Mouse (Mus musculus) R1 (cell line): Measurements from ENCODE around the gene Tbr1.

Experiments used
- DNase-seq: peaks from one replicate; pipeline ENCODE4 v3.0.0-alpha.2; 2018; ENCODE audit warnings: low read depth, low spot score

Gene Tbr1

GRCm38 (mm10) chr2:61811507-61812421 lies 9.0 kb downstream of the Tbr1 start:
- peak; percentile 50 for DNase-seq

DNA sequence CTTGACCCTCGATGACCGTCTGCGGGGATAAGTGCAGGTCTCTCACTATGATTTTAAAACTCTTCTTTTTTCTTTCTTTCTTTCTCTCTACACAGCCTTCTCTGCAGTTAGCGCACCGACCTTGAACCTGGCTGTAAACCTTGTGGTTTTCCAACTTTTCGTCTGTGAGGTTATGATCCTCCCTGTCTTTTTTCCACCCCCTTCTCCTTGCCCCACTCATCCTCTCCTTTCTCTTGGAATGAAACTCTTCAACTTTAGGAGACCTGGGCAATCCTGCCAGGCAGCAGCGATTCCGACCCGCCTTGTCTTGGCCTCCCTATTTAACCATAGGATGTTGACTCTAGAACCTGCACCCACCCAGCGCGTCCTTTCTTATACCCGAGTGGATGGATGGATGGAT lies 9.8 kb downstream of the Tbr1 start:
- DNase-seq: no peak

DNA sequence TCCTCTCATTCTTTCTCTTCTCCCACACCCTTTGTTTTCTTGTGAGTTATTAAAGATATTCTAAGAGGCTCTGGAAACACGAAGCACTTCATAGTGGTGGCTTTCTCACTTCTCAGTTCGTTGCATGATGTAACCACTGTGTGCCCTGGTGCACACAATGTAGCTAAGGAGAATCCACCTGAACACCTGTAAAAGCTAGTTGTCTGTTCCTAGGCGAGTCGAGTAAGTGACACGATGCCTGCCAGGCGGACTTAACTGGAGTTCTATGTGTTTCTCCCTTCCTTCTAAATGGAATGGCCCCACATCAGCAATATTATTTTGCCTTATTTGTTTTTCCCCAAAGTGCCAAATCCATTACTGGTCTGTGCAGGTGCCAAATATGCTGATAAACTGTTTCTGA lies 10.4 kb downstream of the Tbr1 start:
- no peak for DNase-seq

DNA sequence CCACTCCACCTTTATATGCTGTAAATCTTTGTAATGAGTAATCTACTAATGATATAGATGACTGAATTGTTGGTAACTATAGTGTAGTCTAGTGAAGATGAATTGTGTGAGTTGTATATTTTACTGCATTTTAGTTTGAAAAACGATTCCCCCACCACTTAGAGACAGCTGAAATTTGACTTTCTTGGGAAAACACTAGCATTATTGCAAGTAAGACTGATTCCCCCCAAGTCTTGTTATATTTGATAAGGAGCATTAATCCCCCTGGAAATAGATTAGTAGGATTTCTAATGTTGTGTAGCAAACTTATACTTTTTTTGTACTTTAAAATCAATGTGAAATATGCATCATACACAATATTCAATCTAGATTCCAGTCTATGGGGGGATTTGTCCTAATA lies 10.8 kb downstream of the Tbr1 start:
- DNase-seq: no peak

- DNase-seq: peak; percentile 43
These were observed 12.1 kb downstream of the Tbr1 start for GRCm38 (mm10) chr2:61814548-61815473.

DNA sequence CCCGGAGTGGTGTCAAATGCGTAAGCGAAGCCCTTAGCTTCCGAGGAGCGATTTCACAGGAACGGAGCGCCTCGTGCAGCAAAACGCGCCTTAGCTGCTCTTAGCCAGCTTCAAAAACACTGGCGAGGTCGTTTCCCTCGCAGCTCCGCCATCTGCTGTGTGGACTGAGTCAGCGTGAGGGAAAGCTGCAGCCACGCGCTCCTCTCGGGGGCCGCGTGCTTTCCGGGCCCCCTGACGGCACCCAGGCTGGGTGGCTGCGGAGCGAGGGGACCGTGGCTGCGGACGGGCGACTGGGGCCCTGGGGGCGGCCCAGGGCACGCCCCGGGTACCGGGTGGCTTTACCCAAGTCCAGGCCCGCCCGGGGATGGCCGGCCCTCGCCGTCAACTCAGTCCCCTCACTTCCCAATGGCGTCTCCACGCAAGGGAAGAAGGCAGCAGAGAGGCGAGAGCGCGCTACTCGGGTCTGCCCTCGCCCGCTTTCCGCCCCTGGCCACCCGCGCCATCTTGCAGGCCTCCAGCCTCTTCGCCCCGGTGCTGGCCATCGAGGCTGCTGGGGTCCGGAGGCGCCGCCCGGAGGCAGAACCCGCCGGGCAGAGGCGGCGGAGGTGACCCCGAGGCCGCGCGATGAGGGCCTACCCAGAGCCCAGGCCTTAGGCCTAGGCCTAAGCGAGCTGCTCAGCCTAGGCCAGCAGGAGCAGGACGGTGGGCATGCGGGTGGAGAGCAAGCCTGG lies 13.0 kb downstream of the Tbr1 start:
- DNase-seq: peak; percentile 66

DNA sequence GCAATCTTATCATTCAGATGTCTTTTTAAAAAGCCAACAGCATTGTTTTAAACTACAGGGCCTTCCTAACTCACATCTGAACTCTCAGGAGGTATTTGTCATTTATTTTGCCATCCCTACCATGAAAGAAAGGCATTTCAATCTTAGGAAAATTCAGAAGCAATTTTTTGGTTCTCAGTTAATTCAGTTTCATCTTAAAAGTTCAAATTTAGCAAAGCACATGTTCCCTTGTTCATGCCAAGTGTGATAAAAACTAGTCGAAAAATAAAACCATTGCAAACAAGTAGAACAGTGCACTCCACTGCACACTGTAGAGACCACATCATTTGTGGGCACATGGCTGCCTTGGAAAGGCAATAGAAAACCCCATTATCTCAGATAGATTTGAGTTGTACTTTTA lies 15.5 kb downstream of the Tbr1 start:
- no peak for DNase-seq

DNA sequence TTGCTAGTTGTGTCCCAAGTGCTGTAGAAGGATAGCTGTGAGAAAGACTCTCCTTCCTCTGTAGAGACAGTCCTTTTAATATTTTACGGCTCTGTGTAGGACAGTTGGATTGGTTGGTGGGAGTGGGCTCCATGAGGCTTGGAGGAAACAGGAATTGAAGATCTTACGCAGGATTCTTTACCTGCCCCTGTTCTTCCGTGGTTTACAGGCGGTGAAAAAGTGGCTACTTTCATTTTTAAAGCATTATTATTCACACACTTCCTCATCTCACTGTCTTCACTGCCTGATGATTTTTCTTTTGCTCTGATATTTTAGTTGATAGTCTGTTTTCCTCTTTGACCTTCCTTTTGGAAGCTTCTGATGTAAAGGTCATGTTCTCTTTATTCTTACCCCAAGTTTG lies 17.5 kb downstream of the Tbr1 start:
- no peak for DNase-seq

DNA sequence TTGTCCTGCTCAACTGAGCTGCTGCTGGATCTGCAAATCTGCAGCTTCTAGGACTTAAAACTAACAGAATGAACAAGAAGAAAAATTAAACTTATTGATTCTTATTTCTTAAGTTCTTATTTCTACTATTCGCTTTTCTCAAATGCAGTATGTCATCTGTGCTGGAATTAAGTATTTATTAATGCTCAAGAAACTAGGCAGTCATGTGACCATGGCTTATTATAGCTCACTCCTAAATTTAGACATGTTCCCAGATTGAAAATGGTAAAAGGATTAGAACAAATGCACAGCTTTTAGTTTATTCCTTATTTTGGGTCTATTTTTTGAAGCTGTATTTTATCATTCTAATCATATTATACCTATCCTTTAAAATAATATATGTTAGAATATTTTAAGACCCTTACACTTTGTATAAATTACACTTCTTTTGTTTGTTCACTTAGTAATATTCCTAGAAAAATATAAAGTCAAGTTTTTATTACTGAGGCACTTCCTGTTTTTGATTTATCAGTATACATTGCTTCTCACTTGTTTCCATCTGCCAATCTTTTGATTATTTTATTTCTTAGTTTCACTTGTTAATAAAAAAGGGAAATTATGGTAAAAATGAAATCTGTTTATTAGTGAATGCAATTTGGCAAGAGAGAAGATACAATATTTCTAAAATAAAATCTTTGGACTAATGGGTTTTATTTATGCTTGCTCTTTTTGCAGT lies 20.9 kb downstream of the Tbr1 start:
- no peak for DNase-seq

DNA sequence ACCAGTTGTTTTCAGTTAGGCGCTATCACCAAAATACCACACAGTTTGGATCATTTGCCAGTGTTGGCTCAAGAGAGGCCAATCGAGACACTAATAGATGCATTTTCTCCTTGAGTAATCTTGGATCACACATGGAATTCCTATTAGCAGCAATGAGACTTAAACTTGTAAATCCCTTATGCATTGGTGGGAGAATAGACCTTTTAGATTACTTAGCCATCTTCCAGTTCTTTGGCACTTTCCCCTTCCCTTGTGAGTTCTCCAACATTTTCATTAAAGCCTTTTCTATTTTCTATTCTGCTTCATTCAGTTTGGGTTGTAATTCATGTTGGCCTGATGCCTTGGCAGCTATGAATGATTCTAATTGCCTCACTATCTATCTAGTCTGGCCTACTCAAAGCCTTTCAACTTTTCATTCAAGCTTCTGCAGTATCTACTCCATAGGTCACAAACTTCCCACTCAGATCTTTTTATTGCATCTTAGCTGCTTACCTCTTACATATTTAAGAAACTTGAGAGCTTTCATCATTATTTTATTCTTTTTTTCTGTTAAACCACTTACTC lies 34.6 kb downstream of the Tbr1 start:
- DNase-seq: no peak
